Mouse (Mus musculus) c-Kit-negative CD71-positive TER-119-positive erythroid progenitor cells, embryonic 14.5 days (primary cell): ENCODE results near the gene Gm11172.
A peak's percentile ranks its signal among the peaks of the same experiment; 100 is the strongest.

ENCODE experiments used
- DNase-seq: peaks from one replicate; pipeline ENCODE4 v3.0.0-alpha.2; 2013; ENCODE audit warnings: low read depth, low spot score

The Gm11172 gene

DNA sequence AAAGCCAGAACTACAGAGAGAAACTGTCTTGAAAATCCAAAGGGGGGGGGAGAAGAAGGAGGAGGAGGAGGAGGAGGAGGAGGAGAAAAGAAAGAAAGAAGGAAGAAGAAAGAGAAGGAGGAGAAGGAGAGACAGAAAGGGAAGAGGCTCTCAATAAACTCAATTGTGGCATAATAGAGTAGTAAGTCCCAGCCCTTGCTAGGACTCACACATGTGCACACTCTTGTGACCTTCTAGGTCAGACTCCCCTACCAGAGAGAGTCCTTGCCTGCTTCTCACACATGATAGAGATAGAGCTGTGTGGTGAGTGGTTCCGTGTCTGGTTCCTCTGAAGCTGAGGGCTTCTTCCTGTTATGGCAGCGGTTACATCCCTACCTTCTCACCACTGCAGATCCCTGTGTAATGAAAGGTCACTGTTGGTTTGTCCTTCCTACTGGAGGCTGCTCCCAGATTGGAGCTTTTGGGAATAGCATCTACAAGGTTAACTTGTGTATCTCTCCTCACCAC is at the start of gene Gm11172:
TSS of gene Gm11172 (plus strand) at position 51 of the 507 bp plus-strand sequence.
- DNase-seq, result no peak

DNA sequence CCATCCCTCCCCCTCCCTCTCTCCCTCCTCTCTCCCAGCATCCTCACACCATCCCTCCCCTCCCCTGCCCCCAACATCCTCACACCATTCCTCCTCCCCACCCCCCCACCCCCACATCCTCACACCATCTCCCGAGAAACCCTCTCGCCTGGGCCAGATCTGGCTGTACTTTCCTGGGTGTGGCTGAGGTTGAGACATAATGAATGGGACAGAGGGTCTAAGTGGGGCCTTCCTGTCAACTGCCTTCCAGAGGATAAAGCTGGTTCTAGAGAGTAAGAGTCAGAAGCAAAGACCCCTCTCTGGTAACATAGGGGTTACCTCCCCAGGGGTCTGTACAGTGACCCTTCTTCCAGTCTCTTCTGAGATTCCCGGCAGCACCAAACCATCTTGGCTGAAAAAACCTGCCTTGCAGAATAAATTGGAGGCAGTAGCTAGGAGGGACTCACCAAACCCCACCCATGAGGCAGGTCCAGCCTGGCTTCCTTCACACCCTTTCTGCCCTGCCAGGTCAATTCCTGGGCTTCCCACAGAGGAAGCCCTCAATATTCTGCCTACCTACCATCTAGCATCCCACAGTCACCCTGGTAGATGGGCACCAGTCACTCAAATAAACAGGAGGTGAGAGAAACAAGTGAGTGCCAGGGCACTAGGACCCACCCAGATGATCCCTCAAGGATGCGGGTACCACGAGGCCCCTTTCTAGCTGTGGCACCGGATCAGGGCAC is 49.0 kb upstream of the Gm11172 start:
- no peak for DNase-seq

GRCm38 (mm10) chr16:10764323-10764722 is 48.4 kb upstream of the Gm11172 start:
- no peak for DNase-seq

GRCm38 (mm10) chr16:10767158-10767557 is 45.6 kb upstream of the Gm11172 start:
- peak; percentile 57 for DNase-seq

GRCm38 (mm10) chr16:10768821-10769220 is 43.9 kb upstream of the Gm11172 start:
- no peak for DNase-seq

DNA sequence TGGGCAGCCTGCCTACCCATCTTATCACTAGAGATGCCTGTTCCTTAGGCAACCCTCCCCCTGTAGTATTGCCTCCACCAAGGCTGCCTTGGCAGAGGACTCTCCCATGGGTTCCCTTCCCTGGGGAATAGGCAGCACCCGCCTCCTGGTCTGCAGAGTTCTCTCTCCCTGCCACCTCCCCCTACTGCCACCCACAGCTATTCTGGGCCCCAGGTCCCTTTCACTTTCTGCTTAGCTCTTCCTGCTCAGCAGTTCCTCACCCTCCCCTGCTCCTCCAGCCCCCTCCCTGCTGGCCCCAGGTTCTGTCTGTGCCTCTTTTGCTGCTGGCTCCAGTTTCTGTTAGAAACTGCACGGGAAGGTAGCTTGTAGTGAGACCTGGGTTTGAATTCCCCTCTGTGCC is 43.1 kb upstream of the Gm11172 start:
- DNase-seq, result no peak

DNA sequence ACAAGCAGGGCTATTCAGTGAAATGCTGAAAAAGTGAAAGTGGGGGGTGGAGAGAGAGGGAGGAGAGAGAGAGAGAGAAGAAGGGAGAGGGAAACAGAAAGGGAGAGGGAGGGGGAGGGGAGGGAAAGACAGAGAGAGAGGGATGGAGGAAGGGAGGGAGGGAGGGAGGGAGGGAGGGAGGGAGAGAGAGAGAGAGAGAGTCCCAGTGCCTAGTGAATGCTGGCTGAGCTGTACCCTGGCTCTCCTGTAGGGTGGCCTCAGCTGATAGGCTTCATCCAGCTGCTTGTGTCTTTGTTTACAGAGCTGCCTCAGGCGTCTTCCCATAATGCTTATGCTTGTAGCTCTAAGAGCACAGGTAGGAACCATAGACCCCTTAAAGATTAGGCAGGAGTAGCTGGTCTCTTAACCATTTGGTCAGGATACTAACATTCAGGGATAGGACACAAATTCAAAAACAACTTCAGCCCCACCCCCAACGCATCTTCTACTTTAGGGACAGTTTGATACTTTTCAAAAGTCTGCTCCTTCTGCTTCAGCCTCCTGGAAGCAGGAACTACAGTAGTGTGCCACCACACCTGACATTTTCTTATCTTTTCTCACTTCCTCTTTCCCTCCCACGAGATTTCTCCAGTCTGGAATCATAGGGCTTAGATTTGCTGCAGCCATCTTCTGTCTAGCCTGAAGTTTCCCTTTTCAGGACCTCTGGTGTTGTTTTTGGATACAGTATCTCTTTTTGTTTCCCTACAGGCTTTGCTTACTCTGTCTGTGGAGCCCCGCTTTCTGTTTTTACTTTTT is 42.0 kb upstream of the Gm11172 start:
- DNase-seq, result no peak

DNA sequence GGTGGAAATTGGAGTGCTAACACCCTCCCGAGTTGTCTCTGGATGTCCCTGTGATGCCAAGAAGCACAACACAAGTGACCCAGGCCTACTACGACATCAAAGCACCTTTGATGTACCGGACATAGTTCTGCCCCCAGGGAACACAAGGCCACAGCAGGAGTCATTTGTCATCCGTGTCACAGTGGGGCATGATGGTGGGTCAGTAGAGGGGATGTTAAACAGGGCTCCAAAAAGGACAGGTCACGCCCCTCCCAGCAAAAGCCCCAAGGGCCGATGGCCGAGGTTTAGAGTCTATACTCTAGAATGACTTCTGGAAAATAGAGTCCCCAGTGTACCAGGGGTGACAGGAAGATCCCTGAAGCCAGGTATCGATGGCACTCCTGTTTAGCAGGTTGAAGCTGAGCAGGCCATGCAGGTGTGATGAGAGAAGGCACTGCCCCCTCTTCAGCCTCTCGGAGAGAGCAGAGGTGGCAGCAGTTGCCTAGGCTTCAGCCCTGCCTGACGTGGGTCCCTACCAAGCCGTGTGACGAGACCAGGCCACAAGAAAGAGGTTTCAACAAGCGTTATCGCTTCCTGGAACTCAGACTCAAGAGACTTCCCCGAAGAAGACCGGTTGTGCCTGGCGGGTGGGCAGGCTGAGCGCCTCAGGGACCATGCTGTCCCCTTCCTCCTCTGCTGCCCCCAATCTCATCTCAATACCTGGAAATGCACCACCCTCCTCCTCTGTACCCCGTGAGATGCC is 40.8 kb upstream of the Gm11172 start:
- no peak for DNase-seq

DNA sequence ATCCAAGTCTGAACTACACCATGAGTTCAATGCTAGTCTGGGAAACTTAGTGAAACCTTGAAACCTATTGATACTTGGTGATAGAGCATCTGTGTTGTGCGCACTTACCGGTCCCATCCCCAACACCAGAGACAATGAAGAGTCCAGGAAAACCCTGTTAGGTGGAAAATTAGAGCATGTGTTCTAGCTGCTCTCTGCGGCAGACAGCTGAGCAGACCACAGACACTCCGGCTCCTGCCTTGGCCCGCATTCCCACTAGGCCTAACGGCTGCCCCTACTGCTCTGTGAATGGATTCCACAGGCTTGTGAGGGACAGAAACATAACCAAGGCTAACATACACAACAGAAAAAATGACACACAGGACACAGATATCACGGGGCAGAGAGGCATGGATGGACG is 39.2 kb upstream of the Gm11172 start:
- no peak for DNase-seq

- no peak for DNase-seq
Measured at GRCm38 (mm10) chr16:10774726-10775125, 38.0 kb upstream of the Gm11172 start.

DNA sequence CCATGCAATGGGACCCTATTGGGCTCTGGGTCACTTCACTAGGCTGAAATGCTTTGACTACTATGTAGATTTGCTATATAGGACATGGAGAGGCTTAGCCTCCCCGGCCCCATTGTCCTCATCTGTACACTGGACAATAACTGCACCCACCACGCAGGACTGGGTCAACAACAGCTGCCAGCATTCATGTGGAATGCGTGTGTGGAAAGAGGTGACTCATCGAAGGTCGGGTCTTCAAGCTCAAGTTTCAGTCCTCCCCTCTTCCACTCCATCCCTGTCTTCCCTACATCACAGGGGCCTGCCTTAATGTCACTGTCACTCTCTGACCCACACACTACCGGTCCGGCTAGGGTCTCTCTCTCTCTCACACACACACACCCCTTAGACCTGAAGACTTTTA is 36.4 kb upstream of the Gm11172 start:
- no peak for DNase-seq

GRCm38 (mm10) chr16:10777579-10778160 is 35.0 kb upstream of the Gm11172 start:
- no peak for DNase-seq

DNA sequence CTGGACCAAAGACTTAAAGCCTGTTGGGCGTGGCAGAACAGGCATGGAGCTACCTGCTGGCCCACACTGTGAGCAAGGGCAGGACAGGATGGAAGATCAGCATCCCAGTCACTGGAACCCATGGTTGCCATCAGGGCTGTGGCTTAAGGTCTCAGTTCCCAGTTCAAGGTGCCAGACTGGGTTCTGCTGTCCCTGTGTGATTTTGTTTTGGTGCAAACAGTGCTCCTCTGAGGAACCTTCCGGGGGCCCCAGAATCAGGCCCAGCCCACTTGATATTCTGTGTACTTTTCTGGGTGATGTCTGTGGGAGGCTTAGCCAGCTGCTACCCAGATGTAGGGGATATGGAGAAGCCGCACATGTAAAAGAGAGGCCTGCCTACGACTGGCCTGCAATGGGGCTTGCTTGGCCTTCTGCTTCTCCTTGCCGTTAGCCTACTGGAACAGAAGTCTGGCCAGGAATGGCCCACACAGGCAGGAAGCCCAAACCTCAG is 32.0 kb upstream of the Gm11172 start:
- DNase-seq, result no peak

DNA sequence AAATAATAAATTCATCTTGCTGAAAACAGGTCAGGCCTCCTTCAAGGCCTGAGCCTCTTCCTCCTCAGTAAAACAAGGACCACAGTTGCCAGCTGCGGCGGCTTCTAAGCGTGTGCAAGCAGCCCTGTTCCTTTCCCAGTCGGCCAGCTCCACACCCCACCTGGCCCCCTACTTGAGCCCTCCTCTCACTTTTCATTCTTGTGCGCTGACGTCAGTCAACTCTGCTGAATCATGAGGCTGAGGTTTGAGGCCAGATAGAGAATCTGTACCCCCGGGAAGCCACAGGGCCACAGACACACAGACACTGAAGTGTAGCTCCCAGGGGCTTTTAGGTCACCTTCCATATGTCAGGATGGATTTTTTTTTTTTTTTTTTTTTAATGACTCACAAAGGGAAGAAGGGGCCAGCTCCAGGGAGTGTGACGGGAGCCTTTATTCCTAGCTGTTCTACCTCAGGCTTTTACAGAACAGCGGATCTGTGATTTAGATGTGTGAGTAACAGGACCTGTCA is 30.8 kb upstream of the Gm11172 start:
- no peak for DNase-seq

DNA sequence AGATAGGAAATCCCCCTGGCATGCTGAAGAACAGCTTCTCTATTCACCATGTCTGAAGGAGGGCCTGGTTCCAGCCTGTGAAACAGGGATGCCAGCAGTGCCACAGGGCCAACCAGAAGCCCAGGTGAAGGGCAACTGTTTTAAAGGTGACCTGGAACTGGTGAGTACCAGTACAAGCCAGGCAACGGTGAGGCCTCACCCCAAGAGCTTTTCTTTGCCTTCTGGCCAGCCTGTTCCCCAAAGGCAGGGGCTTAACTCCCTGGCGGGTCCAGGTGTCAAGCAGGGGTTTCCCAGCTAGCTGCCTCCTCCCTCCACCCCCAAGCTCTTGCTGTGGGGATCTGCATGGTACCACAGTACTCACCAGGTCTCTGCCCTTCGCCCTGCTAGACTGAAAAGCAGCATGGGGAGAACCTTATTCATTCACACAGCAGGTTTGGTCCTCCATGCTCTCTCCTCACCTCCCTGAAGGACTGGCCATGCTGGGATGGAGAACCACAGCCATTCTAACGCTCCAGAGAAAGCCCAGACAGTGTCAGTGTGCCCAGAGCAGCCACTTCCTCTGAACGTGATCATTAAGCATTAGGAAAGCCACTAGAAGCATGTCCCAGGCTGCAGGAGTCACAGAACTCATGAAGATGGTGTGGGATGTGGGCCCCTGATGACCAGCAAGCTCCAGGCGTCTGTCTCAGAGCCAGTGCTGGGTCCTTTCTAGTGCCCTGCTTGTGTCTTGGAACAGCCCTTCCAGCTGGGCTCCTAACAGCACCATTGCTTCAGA is 30.2 kb upstream of the Gm11172 start:
- no peak for DNase-seq

- DNase-seq, result no peak
Measured at GRCm38 (mm10) chr16:10783152-10783434, 29.6 kb upstream of the Gm11172 start.

DNA sequence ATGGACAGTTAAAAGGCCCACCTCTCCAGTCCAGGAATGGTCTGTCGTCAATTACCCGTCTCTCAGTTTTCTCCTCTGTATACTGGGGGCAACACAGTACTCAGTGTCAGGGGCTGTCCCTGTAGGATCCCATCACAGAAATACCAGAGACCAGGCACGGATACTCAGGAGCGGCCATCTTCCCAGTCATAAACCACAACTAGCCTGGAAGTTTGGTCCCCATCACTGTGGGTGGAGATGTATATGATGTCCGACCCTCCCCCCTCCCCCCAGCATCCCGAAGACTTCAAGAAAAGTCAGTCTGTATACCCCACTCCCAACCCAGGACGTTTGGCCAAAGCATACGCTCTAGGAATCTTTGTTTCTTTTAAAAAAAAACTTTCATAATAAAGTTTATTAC is 29.3 kb upstream of the Gm11172 start:
- no peak for DNase-seq

GRCm38 (mm10) chr16:10783883-10784792 is 28.6 kb upstream of the Gm11172 start:
- no peak for DNase-seq

- DNase-seq, result peak; percentile 31
Measured at GRCm38 (mm10) chr16:10784793-10785370, 27.8 kb upstream of the Gm11172 start.
